Mouse (Mus musculus) urinary bladder, adult 2 months (tissue): Measurements from ENCODE around the gene 1700061G19Rik. TPM values are rescaled to one million over a fixed set of nuclear protein-coding genes. Genes with fewer than 3 reads are reported as not detected.

ENCODE experiments used
- DNase-seq: peaks from one replicate; pipeline ENCODE4 v3.0.0; 2022; ENCODE audit warnings: low spot score
- polyA plus RNA-seq: library from polyadenylated mRNA; depleted of rRNA; stranded (reverse); fragments of >200 nt; gene quantifications from 2 replicates; pipeline ENCODE4 v1.2.3, GENCODE M21; 2012; rRNA removed

1700061G19Rik gene
- polyA plus RNA-seq, 1 experiment, result 3.1 TPM

GRCm38 (mm10) chr17:56925998-56926397, 50.7 kb downstream of the 1700061G19Rik start:
- DNase-seq, result no peak

GRCm38 (mm10) chr17:56929101-56929500, 53.8 kb downstream of the 1700061G19Rik start:
- no peak for DNase-seq

DNA sequence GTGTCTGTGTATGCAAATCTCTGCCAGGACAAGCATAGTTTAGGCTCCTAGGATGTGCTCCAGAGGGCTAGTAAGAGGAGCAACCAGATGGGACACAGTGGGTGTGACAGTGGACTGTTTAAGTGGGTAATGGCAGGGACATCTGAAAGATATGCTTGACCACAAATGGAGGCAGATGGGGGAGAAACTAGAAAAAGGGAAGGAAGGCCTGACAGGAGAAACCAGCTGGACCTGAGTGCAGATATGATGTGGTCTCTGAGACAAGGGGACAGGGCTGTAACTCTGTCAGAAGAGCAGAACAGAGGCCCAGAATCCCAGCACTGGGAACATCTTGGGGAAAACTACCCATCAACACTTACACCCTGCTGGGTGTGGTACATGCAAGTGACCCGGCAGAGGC, 54.3 kb downstream of the 1700061G19Rik start:
- no peak for DNase-seq

- no peak for DNase-seq
These were observed 54.7 kb downstream of the 1700061G19Rik start for GRCm38 (mm10) chr17:56930026-56930425.

GRCm38 (mm10) chr17:56933395-56933794, 58.1 kb downstream of the 1700061G19Rik start:
- DNase-seq, result no peak

GRCm38 (mm10) chr17:56934545-56935330, 59.5 kb downstream of the 1700061G19Rik start:
- no peak for DNase-seq

DNA sequence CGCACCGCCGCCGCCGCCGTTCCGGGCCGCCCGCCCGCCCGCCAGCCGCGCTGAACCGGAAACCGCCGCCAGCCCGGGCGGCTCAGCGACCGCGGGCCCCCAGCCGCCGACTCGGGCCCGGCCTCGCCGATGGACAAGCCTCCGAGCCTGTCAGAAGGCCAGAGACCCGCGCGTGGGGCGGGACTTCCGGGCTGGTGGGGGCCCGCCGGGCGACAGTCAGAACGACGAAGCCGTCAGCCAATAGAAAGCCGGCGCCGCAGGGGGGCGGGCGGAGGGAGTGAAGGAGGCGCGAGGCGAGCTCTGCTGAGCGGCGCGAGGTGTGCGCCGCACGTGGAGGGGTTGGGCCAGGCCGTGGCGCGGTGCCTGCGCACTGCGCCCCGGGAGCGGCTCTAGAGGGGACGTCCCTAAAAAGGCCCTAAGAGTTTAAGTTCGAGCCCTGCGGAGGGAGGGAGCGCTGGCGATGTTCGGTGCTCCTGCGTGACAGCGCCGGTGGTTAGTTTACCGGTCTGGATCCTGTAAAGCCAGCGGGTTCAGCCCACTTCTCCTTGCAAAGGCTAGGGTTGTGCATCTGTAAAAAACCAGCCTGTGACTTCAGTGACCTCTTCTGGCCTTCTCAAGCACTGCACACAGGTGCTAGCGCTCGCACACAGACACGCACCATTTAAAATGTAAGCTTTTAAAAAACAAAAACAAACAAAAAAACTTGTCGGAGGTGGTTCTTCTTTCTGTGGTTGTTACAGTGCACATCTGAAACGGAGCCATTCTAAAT, 60.3 kb downstream of the 1700061G19Rik start, which contains the start of gene Mllt1:
Mllt1 (minus strand) TSS at position 53 of the 769 bp plus-strand sequence.
- DNase-seq, result peak; percentile 99

DNA sequence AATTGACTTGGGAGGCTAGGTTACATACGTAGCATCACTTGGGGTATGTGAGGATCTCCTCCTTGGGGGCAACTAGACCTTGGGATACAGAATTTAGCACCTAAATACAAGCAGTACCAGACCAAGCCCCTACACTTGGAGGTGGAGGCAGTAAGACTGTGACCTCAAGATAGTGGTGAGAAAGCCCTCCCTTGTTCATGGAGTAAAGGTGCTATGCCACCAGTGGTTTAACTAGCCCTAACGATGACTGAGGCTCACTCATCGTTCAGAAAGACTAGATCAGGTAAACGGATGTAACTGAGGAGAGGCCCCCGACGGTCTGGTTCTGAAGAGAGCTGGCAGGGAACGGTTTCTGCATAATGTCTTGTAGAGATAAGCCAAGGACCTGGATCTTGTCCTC, 61.5 kb downstream of the 1700061G19Rik start:
- DNase-seq, result no peak

Other genes with a start within 250 kb of the 1700061G19Rik start
- gene Lonp1, start 248.6 kb upstream of the 1700061G19Rik start, polyA plus RNA-seq, result 61.4 and 64.6 TPM in 2 replicates
- 19.1 and 25.7 TPM in 2 replicates for gene Catsperd, start 247.3 kb upstream of the 1700061G19Rik start, polyA plus RNA-seq
- 72.5 and 77.3 TPM in 2 replicates for gene Ranbp3, start 202.2 kb upstream of the 1700061G19Rik start, polyA plus RNA-seq
- gene Ndufa11, start 157.7 kb upstream of the 1700061G19Rik start, polyA plus RNA-seq, result 308 and 313 TPM in 2 replicates
- 18.2 and 26.4 TPM in 2 replicates for gene Vmac, start 157.5 kb upstream of the 1700061G19Rik start, polyA plus RNA-seq
- 22.8 and 28.7 TPM in 2 replicates for gene Nrtn, start 117.9 kb upstream of the 1700061G19Rik start, polyA plus RNA-seq
- 50.0 and 61.3 TPM in 2 replicates for gene Dus3l, start 110.7 kb upstream of the 1700061G19Rik start, polyA plus RNA-seq
- gene Prr22, start 105.2 kb upstream of the 1700061G19Rik start, polyA plus RNA-seq, result 1.1 and 1.5 TPM in 2 replicates
- 6.6 and 9.4 TPM in 2 replicates for gene Rfx2, start 44.5 kb upstream of the 1700061G19Rik start, polyA plus RNA-seq
- 0.03 TPM in 1 of 2 replicates, not detected in the other for gene Acsbg2, start 1.0 kb upstream of the 1700061G19Rik start, polyA plus RNA-seq
- 33.8 and 34.5 TPM in 2 replicates for gene Mllt1, start 59.9 kb downstream of the 1700061G19Rik start, polyA plus RNA-seq
- 0.12 and 0.17 TPM in 2 replicates for gene Acer1, start 106.6 kb downstream of the 1700061G19Rik start, polyA plus RNA-seq
- 93.9 and 105 TPM in 2 replicates for gene Clpp, start 114.8 kb downstream of the 1700061G19Rik start, polyA plus RNA-seq
- gene Alkbh7, start 121.9 kb downstream of the 1700061G19Rik start, polyA plus RNA-seq, result 18.1 and 20.6 TPM in 2 replicates
- not detected in 2 replicates for gene Pspn, start 124.5 kb downstream of the 1700061G19Rik start, polyA plus RNA-seq
- gene Gtf2f1, start 135.8 kb downstream of the 1700061G19Rik start, polyA plus RNA-seq, result 41.2 and 47.4 TPM in 2 replicates
- 0.18 and 0.19 TPM in 2 replicates for gene Gm17949, start 136.0 kb downstream of the 1700061G19Rik start, polyA plus RNA-seq
- gene Khsrp, start 156.0 kb downstream of the 1700061G19Rik start, polyA plus RNA-seq, result 54.9 and 60.3 TPM in 2 replicates
- gene Slc25a41, start 166.2 kb downstream of the 1700061G19Rik start, polyA plus RNA-seq, result not detected in 2 replicates
- gene Crb3, start 183.6 kb downstream of the 1700061G19Rik start, polyA plus RNA-seq, result 22.8 and 32.2 TPM in 2 replicates
- 34.2 and 71.3 TPM in 2 replicates for gene Slc25a23, start 184.4 kb downstream of the 1700061G19Rik start, polyA plus RNA-seq
- 5.1 and 6.1 TPM in 2 replicates for gene Dennd1c, start 203.0 kb downstream of the 1700061G19Rik start, polyA plus RNA-seq
- 3.8 and 5.9 TPM in 2 replicates for gene Tubb4a, start 212.3 kb downstream of the 1700061G19Rik start, polyA plus RNA-seq
- gene Tnfsf9, start 229.8 kb downstream of the 1700061G19Rik start, polyA plus RNA-seq, result 5.7 and 8.8 TPM in 2 replicates